Mouse (Mus musculus) G1E (cell line): ENCODE results near the gene Gm17482. TPM values are rescaled to one million over a fixed set of nuclear protein-coding genes. Genes with fewer than 3 reads are reported as not detected.

Experiments used
- ATAC-seq: 2 replicates; pipeline ENCODE4 v1.8.0; 2016; ENCODE audit warnings: mild to moderate bottlenecking; ENCODE audit not compliant: insufficient number of reproducible peaks, poor library complexity, low FRiP score, severe bottlenecking; ENCODE audit errors: extremely low read depth
- DNase-seq: peaks from one replicate; pipeline ENCODE4 v3.0.0; 2012; ENCODE audit warnings: low spot score
- H3K27me3 ChIP-seq: 2 replicates; pipeline ENCODE4 v1.6.1; 2012; ENCODE audit warnings: mild to moderate bottlenecking, low read length, inconsistent platforms; ENCODE audit not compliant: insufficient read depth
- H3K36me3 ChIP-seq: replicated peaks from 2 replicates; pipeline ENCODE3; 2012; ENCODE audit warnings: mild to moderate bottlenecking, inconsistent platforms
- H3K4me1 ChIP-seq: 2 replicates; pipeline ENCODE4 v1.6.1; 2012; ENCODE audit warnings: low read depth, low read length, inconsistent platforms, mixed read lengths; ENCODE audit not compliant: insufficient read depth
- H3K4me3 ChIP-seq: 2 replicates; pipeline ENCODE4 v1.5.1; 2012; ENCODE audit warnings: low read depth, mild to moderate bottlenecking, inconsistent platforms, low read length, moderate library complexity, mixed read lengths
- H3K9me3 ChIP-seq: replicated peaks from 2 replicates; pipeline ENCODE4 v1.6.1; 2012; ENCODE audit warnings: inconsistent platforms
- CTCF ChIP-seq: IDR thresholded peaks from 2 replicates; pipeline ENCODE4 v1.5.1; 2012; ENCODE audit warnings: low read depth, low read length, inconsistent platforms, mixed read lengths
- GATA1 ChIP-seq: IDR thresholded peaks from 2 replicates; pipeline ENCODE4 v1.6.1; 2012; ENCODE audit warnings: borderline replicate concordance, low read length, inconsistent platforms, mixed read lengths
- GATA2 ChIP-seq: IDR thresholded peaks from 2 replicates; pipeline ENCODE4 v1.6.1; 2012; ENCODE audit warnings: low read depth, low read length, inconsistent platforms, borderline replicate concordance
- POLR2AphosphoS5 ChIP-seq: IDR thresholded peaks from 2 replicates; pipeline ENCODE4 v1.6.1; 2012; ENCODE audit warnings: low read depth, low read length, inconsistent platforms; ENCODE audit not compliant: insufficient replicate concordance
- TAL1 ChIP-seq: conservative IDR thresholded peaks from 2 replicates; pipeline ENCODE4 v1.6.1; 2012; ENCODE audit warnings: low read depth, low read length, inconsistent platforms, mixed read lengths
- polyA plus RNA-seq: library from polyadenylated mRNA; stranded (reverse); fragments of >175 nt; gene quantifications from 2 replicates; pipeline ENCODE4 v1.2.3, GENCODE M21; 2012
- total RNA-seq, 2 experiments: library from RNA; stranded (forward) in 1 of 2; stranded (reverse) in 1 of 2; fragments of 200-1000 nt in 1 of 2; fragments of >200 nt in 1 of 2; fragmentation: Nextera tagmentation in 1 of 2; gene quantifications; 2 replicates each; pipeline ENCODE4 v1.2.3; 2014 to 2017

Gene Gm17482
- total and polyA plus RNA-seq, 3 experiments: not detected

- DNase-seq (no peak), ATAC-seq (no peak)
- Histone ChIP-seq H3K27me3 (peaks cover 11% of the 10 kb centered on the region; the same call in 1 of the 2 replicates), H3K4me3 (no peak overlapping the region), H3K36me3 (no peaks in the 10 kb centered on the region), H3K9me3 (no peaks in the 10 kb centered on the region), H3K4me1 (no peaks in the 10 kb centered on the region)
- no peak for TF ChIP-seq TAL1
- TF ChIP-seq POLR2AphosphoS5: no peak
- no peak for TF ChIP-seq CTCF
- TF ChIP-seq GATA1: no peak
- no peak for TF ChIP-seq GATA2
These were observed 52.5 kb downstream of the Gm17482 start for GRCm38 (mm10) chr6:115279639-115280038.

GRCm38 (mm10) chr6:115284153-115284552, 57.0 kb downstream of the Gm17482 start:
- no peak for ATAC-seq
- TF ChIP-seq CTCF (no peak), POLR2AphosphoS5 (no peak), GATA1 (no peak), GATA2 (no peak), TAL1 (no peak)
- DNase-seq: no peak
- no peaks in the 10 kb centered on the region for H3K36me3 ChIP-seq
- no peak overlapping the region for H3K4me3 ChIP-seq
- no peaks in the 10 kb centered on the region for H3K4me1 ChIP-seq
- H3K27me3 ChIP-seq: peaks cover 2% of the 10 kb centered on the region; the same call in 1 of the 2 replicates
- H3K9me3 ChIP-seq: no peaks in the 10 kb centered on the region

GRCm38 (mm10) chr6:115286441-115286840, 59.3 kb downstream of the Gm17482 start:
- peaks cover 2% of the 10 kb centered on the region; the same call in 1 of the 2 replicates for H3K27me3 ChIP-seq
- TF ChIP-seq GATA2 (no peak), GATA1 (no peak), CTCF (no peak), POLR2AphosphoS5 (no peak), TAL1 (no peak)
- no peaks in the 10 kb centered on the region for H3K4me1 ChIP-seq
- no peaks in the 10 kb centered on the region for H3K36me3 ChIP-seq
- DNase-seq: no peak
- ATAC-seq: no peak
- H3K4me3 ChIP-seq: no peak overlapping the region
- no peaks in the 10 kb centered on the region for H3K9me3 ChIP-seq

- Histone ChIP-seq H3K36me3 (no peaks in the 10 kb centered on the region), H3K4me1 (no peaks in the 10 kb centered on the region), H3K9me3 (no peaks in the 10 kb centered on the region), H3K27me3 (peaks cover 6% of the 10 kb centered on the region; the same call in 1 of the 2 replicates), H3K4me3 (no peak overlapping the region)
- TF ChIP-seq GATA2 (no peak), GATA1 (no peak), POLR2AphosphoS5 (no peak), CTCF (no peak), TAL1 (no peak)
- DNase-seq: no peak
- ATAC-seq: no peak
These were observed 61.1 kb downstream of the Gm17482 start for GRCm38 (mm10) chr6:115288223-115288622.

- Histone ChIP-seq H3K36me3 (no peaks in the 10 kb centered on the region), H3K4me1 (no peaks in the 10 kb centered on the region), H3K4me3 (no peak overlapping the region), H3K9me3 (no peaks in the 10 kb centered on the region), H3K27me3 (peaks cover 7% of the 10 kb centered on the region)
- no peak for ATAC-seq
- DNase-seq: no peak
- TF ChIP-seq POLR2AphosphoS5 (no peak), GATA2 (no peak), TAL1 (no peak), GATA1 (no peak), CTCF (no peak)
These were observed 63.4 kb downstream of the Gm17482 start for GRCm38 (mm10) chr6:115290561-115290960.

- Histone ChIP-seq H3K27me3 (peaks cover 10% of the 10 kb centered on the region), H3K9me3 (no peaks in the 10 kb centered on the region), H3K36me3 (no peaks in the 10 kb centered on the region), H3K4me3 (no peak overlapping the region), H3K4me1 (no peaks in the 10 kb centered on the region)
- TF ChIP-seq CTCF: no peak
- no peak for TF ChIP-seq GATA2
- TF ChIP-seq GATA1: no peak
- ATAC-seq: no peak
- DNase-seq: no peak
These were observed 63.9 kb downstream of the Gm17482 start for GRCm38 (mm10) chr6:115291068-115291467.

- ATAC-seq: no peak
- no peaks in the 10 kb centered on the region for H3K9me3 ChIP-seq
- H3K4me3 ChIP-seq: no peak overlapping the region
- H3K27me3 ChIP-seq: peaks cover 7% of the 10 kb centered on the region
- no peaks in the 10 kb centered on the region for H3K36me3 ChIP-seq
- TF ChIP-seq POLR2AphosphoS5: no peak
- TF ChIP-seq CTCF: no peak
- TF ChIP-seq GATA2: no peak
- TF ChIP-seq TAL1: no peak
- TF ChIP-seq GATA1: no peak
- DNase-seq: no peak
- H3K4me1 ChIP-seq: no peaks in the 10 kb centered on the region
These were observed 64.7 kb downstream of the Gm17482 start for GRCm38 (mm10) chr6:115291823-115292222.
